Mouse (Mus musculus): ENCODE data around the gene Ppm1m. TPM values are rescaled to one million over a fixed set of nuclear protein-coding genes. Genes with fewer than 3 reads are reported as not detected.

The Ppm1m gene
- total and polyA plus RNA-seq, 3 experiments: 10.8 to 18.9 (median 12.1) TPM

GRCm38 (mm10) chr9:106158037-106158491 is 41.5 kb downstream of the Ppm1m start, which contains the start of gene Glyctk:
Glyctk (minus strand) TSS chr9:106158138.
- Histone ChIP-seq H3K4me1 (ENCODE audit: control insufficient read depth, insufficient read depth, low read length) (no peaks in the 10 kb centered on the region; the same call in 1 of the 2 replicates), H3K79me2 (replicated peaks; ENCODE audit: control insufficient read depth, insufficient read depth, low read length) (no peaks in the 10 kb centered on the region), H3K27me3 (ENCODE audit: control insufficient read depth, insufficient read depth, low read length) (no peaks in the 10 kb centered on the region), H3K27ac (no peak within 1 kb of the TSS), H3K4me3 (no peak within 1 kb of the TSS), H3K9ac (ENCODE audit: low read depth, low read length) (no peak within 1 kb of the TSS), H3K36me3 (ENCODE audit: control insufficient read depth, insufficient read depth, low read length) (no peaks in the 10 kb centered on the region)
- no peak for TF ChIP-seq EP300 (IDR thresholded peaks at IDR 0.05; ENCODE audit: insufficient read depth, low read depth, low read length)
- TF ChIP-seq POLR2A (IDR thresholded peaks at IDR 0.05; ENCODE audit: insufficient read depth, low read depth, low read length): no peak
- no peak for TF ChIP-seq CTCF (IDR thresholded peaks at IDR 0.05)
- 73% methylated on average over 6 of the region's 6 CpGs for WGBS
- intact Hi-C loops (cut with DNase I): loop anchor here (5.0 kb wide), 1 partner anchor 54 kb away; no protein-coding TSS in a partner anchor
- DNase-seq: no peak

DNA sequence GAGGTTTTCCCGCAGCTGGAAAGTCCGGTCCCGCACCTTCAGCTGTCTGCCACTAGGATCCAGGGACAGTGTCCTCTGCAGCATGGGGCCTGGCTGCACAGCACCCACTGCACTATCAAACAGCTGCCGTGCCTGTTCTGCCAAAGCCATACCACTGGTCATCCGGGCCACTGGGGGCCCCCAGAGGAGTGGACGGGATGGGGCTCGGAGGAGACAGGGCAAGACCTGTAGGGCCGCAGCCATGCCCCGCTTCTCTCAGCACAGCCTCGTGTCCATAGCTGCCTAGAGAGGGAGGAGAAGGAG is 42.0 kb downstream of the Ppm1m start:
- Histone ChIP-seq H3K9ac (ENCODE audit: low read depth, low read length) (no peak overlapping the region), H3K4me1 (ENCODE audit: control insufficient read depth, insufficient read depth, low read length) (no peaks in the 10 kb centered on the region; the same call in 1 of the 2 replicates), H3K27ac (no peak overlapping the region), H3K36me3 (ENCODE audit: control insufficient read depth, insufficient read depth, low read length) (no peaks in the 10 kb centered on the region), H3K4me3 (no peak overlapping the region), H3K27me3 (ENCODE audit: control insufficient read depth, insufficient read depth, low read length) (no peaks in the 10 kb centered on the region), H3K79me2 (replicated peaks; ENCODE audit: control insufficient read depth, insufficient read depth, low read length) (no peaks in the 10 kb centered on the region)
- no peak for TF ChIP-seq EP300 (IDR thresholded peaks at IDR 0.05; ENCODE audit: insufficient read depth, low read depth, low read length)
- no peak for TF ChIP-seq CTCF (IDR thresholded peaks at IDR 0.05)
- TF ChIP-seq POLR2A (IDR thresholded peaks at IDR 0.05; ENCODE audit: insufficient read depth, low read depth, low read length): no peak
- 82% methylated on average over 10 of the region's 10 CpGs for WGBS
- intact Hi-C loops (cut with DNase I): loop anchor here (5.0 kb wide), 1 partner anchor 55 kb away; no protein-coding TSS in a partner anchor
- no peak for DNase-seq

DNA sequence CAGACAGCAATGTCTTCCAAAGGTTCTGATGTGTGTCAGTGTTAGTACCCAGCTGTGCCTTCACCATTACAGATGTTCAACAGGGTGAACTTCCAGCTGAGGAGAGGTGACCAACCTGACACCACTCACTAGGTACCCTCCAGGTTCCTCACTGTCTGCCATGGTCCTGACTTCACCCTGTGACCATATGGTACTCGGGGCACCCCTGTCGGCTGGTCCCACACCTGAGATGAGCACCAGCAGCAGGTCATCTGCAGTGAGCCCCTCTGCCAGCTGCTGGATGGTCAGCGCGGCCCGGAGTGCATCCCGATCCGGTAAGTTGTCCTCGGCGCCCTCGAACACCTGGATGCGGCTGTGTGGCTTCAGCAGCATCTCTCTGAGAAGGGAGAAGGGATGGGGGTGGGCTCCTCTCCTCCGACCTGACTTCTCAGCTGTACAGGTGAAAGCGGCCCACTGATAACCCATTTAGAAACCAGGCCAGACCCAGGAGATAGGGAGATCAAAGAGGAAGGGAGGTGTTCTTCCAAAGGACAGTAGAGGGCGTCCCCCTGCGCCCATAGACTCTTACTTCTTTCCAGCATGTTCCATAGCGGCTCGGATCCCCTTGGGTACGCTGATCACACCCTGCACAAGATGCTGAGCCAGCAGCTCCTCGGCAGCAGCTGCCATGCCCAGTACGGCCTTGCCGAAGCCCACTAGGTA is 42.5 kb downstream of the Ppm1m start:
- no peaks in the 10 kb centered on the region for H3K27me3 ChIP-seq (ENCODE audit: control insufficient read depth, insufficient read depth, low read length)
- WGBS: 80% methylated on average over 21 of the region's 21 CpGs
- no peaks in the 10 kb centered on the region for H3K36me3 ChIP-seq (ENCODE audit: control insufficient read depth, insufficient read depth, low read length)
- no peak overlapping the region for H3K4me3 ChIP-seq
- no peak overlapping the region for H3K27ac ChIP-seq
- TF ChIP-seq EP300 (IDR thresholded peaks at IDR 0.05; ENCODE audit: insufficient read depth, low read depth, low read length) (no peak), POLR2A (IDR thresholded peaks at IDR 0.05; ENCODE audit: insufficient read depth, low read depth, low read length) (no peak), CTCF (IDR thresholded peaks at IDR 0.05) (no peak)
- H3K79me2 ChIP-seq (replicated peaks; ENCODE audit: control insufficient read depth, insufficient read depth, low read length): no peaks in the 10 kb centered on the region
- DNase-seq: no peak
- intact Hi-C loops (cut with DNase I): loop anchor here (5.0 kb wide), 1 partner anchor 55 kb away; no protein-coding TSS in a partner anchor
- H3K9ac ChIP-seq (ENCODE audit: low read depth, low read length): no peak overlapping the region
- no peaks in the 10 kb centered on the region; the same call in 1 of the 2 replicates for H3K4me1 ChIP-seq (ENCODE audit: control insufficient read depth, insufficient read depth, low read length)

DNA sequence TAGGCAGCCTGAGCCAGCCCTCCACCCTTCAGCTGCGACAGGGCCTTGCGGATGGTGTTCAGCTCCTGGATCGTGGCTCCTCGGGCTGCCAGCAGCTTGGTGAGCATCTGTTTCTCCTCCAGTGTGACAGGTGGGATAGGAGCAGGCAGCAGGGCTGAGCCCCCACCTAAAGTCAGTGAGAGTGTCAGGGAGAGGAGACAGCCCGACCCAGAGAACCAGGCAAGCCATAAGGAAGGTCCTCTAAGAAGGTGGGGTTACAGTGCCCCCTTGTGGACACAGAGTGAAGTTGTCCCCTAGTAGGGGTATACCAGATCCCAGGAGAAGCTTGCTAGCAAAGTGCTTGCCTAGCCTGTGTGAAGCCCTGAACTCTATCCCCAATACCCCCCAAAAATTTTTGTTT is 43.1 kb downstream of the Ppm1m start:
- Histone ChIP-seq H3K27me3 (ENCODE audit: control insufficient read depth, insufficient read depth, low read length) (no peaks in the 10 kb centered on the region), H3K9ac (ENCODE audit: low read depth, low read length) (no peak overlapping the region), H3K27ac (no peak overlapping the region), H3K4me1 (ENCODE audit: control insufficient read depth, insufficient read depth, low read length) (no peaks in the 10 kb centered on the region; the same call in 1 of the 2 replicates), H3K4me3 (no peak overlapping the region), H3K36me3 (ENCODE audit: control insufficient read depth, insufficient read depth, low read length) (no peaks in the 10 kb centered on the region), H3K79me2 (replicated peaks; ENCODE audit: control insufficient read depth, insufficient read depth, low read length) (no peaks in the 10 kb centered on the region)
- intact Hi-C loops (cut with DNase I): loop anchor here (5.0 kb wide), 1 partner anchor 56 kb away; no protein-coding TSS in a partner anchor
- TF ChIP-seq POLR2A (IDR thresholded peaks at IDR 0.05; ENCODE audit: insufficient read depth, low read depth, low read length): no peak
- peak; percentile 78 for TF ChIP-seq CTCF (IDR thresholded peaks at IDR 0.05)
- TF ChIP-seq EP300 (IDR thresholded peaks at IDR 0.05; ENCODE audit: insufficient read depth, low read depth, low read length): no peak
- peak in 1 of 2 experiments; percentile 27 for DNase-seq
- 65% methylated on average over 5 of the region's 5 CpGs for WGBS

DNA sequence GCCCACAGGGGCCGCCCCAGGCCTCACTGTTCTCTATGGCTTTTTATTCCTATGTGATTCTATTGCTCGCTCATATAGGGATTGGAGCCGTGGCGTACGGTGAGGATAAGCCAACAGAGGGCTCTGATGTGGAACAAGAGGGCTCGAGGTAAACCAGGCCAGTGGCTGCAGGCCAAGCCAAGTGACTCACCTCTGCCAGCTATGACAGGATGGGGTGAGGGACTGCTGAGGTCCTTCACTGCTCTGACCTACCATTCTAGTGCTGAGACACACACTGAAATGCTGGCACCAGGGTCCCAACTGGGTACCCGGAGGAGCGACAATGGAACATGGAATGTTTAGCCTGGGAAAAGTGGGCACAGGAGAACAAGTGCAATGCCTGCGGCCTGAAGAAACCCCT is 45.4 kb downstream of the Ppm1m start:
- TF ChIP-seq POLR2A (IDR thresholded peaks at IDR 0.05; ENCODE audit: insufficient read depth, low read depth, low read length) (no peak), CTCF (IDR thresholded peaks at IDR 0.05) (no peak), EP300 (IDR thresholded peaks at IDR 0.05; ENCODE audit: insufficient read depth, low read depth, low read length) (no peak)
- DNase-seq: no peak
- Histone ChIP-seq H3K27ac (no peak overlapping the region), H3K79me2 (replicated peaks; ENCODE audit: control insufficient read depth, insufficient read depth, low read length) (no peaks in the 10 kb centered on the region), H3K4me1 (ENCODE audit: control insufficient read depth, insufficient read depth, low read length) (no peaks in the 10 kb centered on the region), H3K9ac (ENCODE audit: low read depth, low read length) (no peak overlapping the region), H3K27me3 (ENCODE audit: control insufficient read depth, insufficient read depth, low read length) (peaks cover 5% of the 10 kb centered on the region; the same call in 1 of the 2 replicates), H3K4me3 (no peak overlapping the region), H3K36me3 (ENCODE audit: control insufficient read depth, insufficient read depth, low read length) (no peaks in the 10 kb centered on the region)
- WGBS: 68% methylated on average over 9 of the region's 9 CpGs
- intact Hi-C loops (cut with DNase I): no loop called here

- Histone ChIP-seq H3K79me2 (replicated peaks; ENCODE audit: control insufficient read depth, insufficient read depth, low read length) (no peaks in the 10 kb centered on the region), H3K9ac (ENCODE audit: low read depth, low read length) (no peak overlapping the region), H3K36me3 (ENCODE audit: control insufficient read depth, insufficient read depth, low read length) (no peaks in the 10 kb centered on the region), H3K27me3 (ENCODE audit: control insufficient read depth, insufficient read depth, low read length) (peaks cover 17% of the 10 kb centered on the region), H3K4me1 (ENCODE audit: control insufficient read depth, insufficient read depth, low read length) (no peaks in the 10 kb centered on the region), H3K4me3 (no peak overlapping the region), H3K27ac (no peak overlapping the region)
- DNase-seq: no peak
- intact Hi-C loops (cut with DNase I): no loop called here
- WGBS: 32% methylated on average over 10 of the region's 10 CpGs
- no peak for TF ChIP-seq POLR2A (IDR thresholded peaks at IDR 0.05; ENCODE audit: insufficient read depth, low read depth, low read length)
- TF ChIP-seq CTCF (IDR thresholded peaks at IDR 0.05): no peak
- no peak for TF ChIP-seq EP300 (IDR thresholded peaks at IDR 0.05; ENCODE audit: insufficient read depth, low read depth, low read length)
Measured at GRCm38 (mm10) chr9:106149399-106149754, 50.2 kb downstream of the Ppm1m start.
